Mouse (Mus musculus) CH12.LX (cell line): Measurements from ENCODE around the gene Phf21a.

Source experiments
- CTCF ChIP-seq, 2 experiments: IDR thresholded peaks in 1 of 2; conservative IDR thresholded peaks in 1 of 2; 2 replicates each; pipeline ENCODE4 v1.5.1; 2011 to 2012; ENCODE audit warnings: low read depth in 2 of 2, low read length in 2 of 2, improper control_type of control experiment in 1 of 2, inconsistent platforms in 1 of 2, mild to moderate bottlenecking in 1 of 2, moderate library complexity in 1 of 2
- EP300 ChIP-seq: IDR thresholded peaks from 2 replicates; pipeline ENCODE4 v1.6.1; 2011; ENCODE audit warnings: low read length, improper control_type of control experiment
- ETS1 ChIP-seq: conservative IDR thresholded peaks from 2 replicates; pipeline ENCODE4 v1.6.1; 2012; ENCODE audit warnings: low read depth, mild to moderate bottlenecking, inconsistent platforms, low read length, improper control_type of control experiment, moderate library complexity
- HCFC1 ChIP-seq: IDR thresholded peaks from 2 replicates; pipeline ENCODE4 v1.6.1; 2012; ENCODE audit warnings: low read depth, mild to moderate bottlenecking, inconsistent platforms, low read length, improper control_type of control experiment
- MAX ChIP-seq: IDR thresholded peaks from 2 replicates; pipeline ENCODE4 v1.6.1; 2011; ENCODE audit warnings: low read length, improper control_type of control experiment
- MAZ ChIP-seq: IDR thresholded peaks from 2 replicates; pipeline ENCODE4 v1.6.1; 2012; ENCODE audit warnings: low read depth, mild to moderate bottlenecking, inconsistent platforms, low read length, improper control_type of control experiment, moderate library complexity
- MXI1 ChIP-seq: IDR thresholded peaks from 2 replicates; pipeline ENCODE4 v1.6.1; 2011; ENCODE audit warnings: mild to moderate bottlenecking, low read depth, low read length, improper control_type of control experiment
- POLR2A ChIP-seq: IDR thresholded peaks from 2 replicates; pipeline ENCODE4 v1.6.1; 2011; ENCODE audit warnings: low read depth, mild to moderate bottlenecking, improper control_type of control experiment, low read length
- RCOR1 ChIP-seq: conservative IDR thresholded peaks from 2 replicates; pipeline ENCODE4 v1.6.1; 2012; ENCODE audit warnings: low read depth, mild to moderate bottlenecking, inconsistent platforms, low read length, improper control_type of control experiment
- SMC3 ChIP-seq: IDR thresholded peaks from 2 replicates; pipeline ENCODE4 v1.6.1; 2011; ENCODE audit warnings: low read depth, low read length, improper control_type of control experiment
- TCF12 ChIP-seq: IDR thresholded peaks from 2 replicates; pipeline ENCODE4 v1.6.1; 2014; ENCODE audit warnings: low read depth, mild to moderate bottlenecking, inconsistent platforms, low read length, improper control_type of control experiment
- ZC3H11A ChIP-seq: IDR thresholded peaks from 2 replicates; pipeline ENCODE4 v1.6.1; 2012; ENCODE audit warnings: low read depth, mild to moderate bottlenecking, inconsistent platforms, low read length, improper control_type of control experiment
- ZNF384 ChIP-seq: IDR thresholded peaks from 2 replicates; pipeline ENCODE4 v1.6.1; 2012; ENCODE audit warnings: low read depth, low read length, improper control_type of control experiment, inconsistent platforms

DNA sequence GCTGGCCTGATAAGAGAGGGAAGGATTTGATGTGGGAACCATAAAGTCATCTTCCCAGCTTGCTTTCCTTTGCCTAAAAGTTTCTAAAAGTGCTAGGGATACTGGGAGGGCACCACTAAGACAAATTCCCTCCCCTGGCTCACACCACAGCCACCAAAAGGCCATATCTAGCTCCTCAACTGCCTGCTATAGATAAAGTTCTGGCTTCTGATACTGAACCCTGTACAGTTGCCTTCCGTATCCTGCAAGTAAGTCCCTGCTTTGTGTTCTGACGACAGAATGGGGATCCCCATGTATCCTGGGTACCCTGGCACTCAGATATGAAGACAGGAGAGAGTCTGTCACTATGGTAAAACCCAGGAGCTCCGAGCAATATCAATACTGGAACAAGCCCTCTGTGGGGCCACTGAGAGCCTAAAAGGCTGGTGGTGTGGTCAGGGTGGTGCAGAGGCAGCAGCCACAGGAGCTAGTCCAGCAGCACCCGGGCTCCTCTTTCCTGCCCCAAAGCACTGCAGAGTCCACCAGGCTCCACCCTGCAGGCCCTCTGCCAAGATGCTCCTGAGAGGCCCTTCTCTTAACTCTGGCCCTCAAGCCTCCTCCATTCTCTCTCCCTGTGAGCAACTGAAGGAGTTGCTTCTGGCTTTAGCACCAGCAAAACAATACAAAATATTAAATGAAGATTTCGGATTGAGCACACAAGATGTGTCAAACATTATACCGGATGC is 297.5 kb downstream of the Phf21a start:
- TF ChIP-seq ZC3H11A, result no peak
- TF ChIP-seq CTCF (conservative IDR thresholded peaks at IDR 0.05 in 1 of 2, IDR thresholded peaks at IDR 0.05 in 1 of 2; ENCODE audit: low read depth in 2 of 2, low read length in 2 of 2), result no peak
- TF ChIP-seq ETS1, result no peak
- no peak for TF ChIP-seq RCOR1
- TF ChIP-seq EP300, result no peak
- TF ChIP-seq TCF12, result no peak
- no peak for TF ChIP-seq MXI1
- TF ChIP-seq ZNF384, result no peak
- TF ChIP-seq POLR2A, result no peak
- TF ChIP-seq SMC3, result no peak
- TF ChIP-seq HCFC1, result no peak
- no peak for TF ChIP-seq MAZ
- TF ChIP-seq MAX, result no peak
